Mouse (Mus musculus) T-helper 2 cell (primary cell): Measurements from ENCODE around the gene 3110009E18Rik.

ENCODE experiments used
- in situ Hi-C: fragments of 300-600 bp; cut with MboI, MseI; formaldehyde crosslinking; loops from one replicate; pipeline ENCODE4 v1.15.1; 2025; ENCODE audit warnings: high pct_unique_total_duplicates

3110009E18Rik gene

GRCm38 (mm10) chr1:120120969-120121811 lies at the start of gene 3110009E18Rik, which contains the start of gene Dbi:
TSS of gene 3110009E18Rik (plus strand) at chr1:120121187.
TSS of gene Dbi (minus strand) at chr1:120121078.
- in situ Hi-C loops: no loop called here

DNA sequence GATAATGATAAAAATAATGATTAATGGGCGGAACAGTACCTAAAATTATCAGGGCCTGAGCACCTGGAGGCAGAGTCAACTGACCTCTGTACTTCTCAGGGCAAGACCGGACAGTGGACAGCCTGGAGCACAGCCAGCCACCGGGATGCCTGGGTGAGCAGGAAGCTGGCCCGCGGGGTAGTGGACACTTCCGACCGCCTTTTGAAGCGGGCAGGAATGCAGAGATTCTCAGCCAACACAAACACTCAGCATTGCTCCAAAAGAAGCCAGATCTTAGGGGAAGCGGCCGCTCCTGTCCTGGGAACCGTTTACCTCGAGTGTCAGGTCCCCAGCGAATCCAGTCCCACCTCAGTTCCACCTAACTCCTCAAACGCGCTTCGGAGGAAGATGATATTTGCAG lies 48.1 kb upstream of the 3110009E18Rik start:
- in situ Hi-C loops: no loop called here

GRCm38 (mm10) chr1:120073519-120074306 lies 47.3 kb upstream of the 3110009E18Rik start, which contains the start of gene Tmem37:
TSS of gene Tmem37 (minus strand) at chr1:120074074.
- in situ Hi-C loops: no loop called here

- in situ Hi-C loops: no loop called here
Observed at GRCm38 (mm10) chr1:120074307-120074702, 46.7 kb upstream of the 3110009E18Rik start.

- in situ Hi-C loops: no loop called here
Observed at GRCm38 (mm10) chr1:120074931-120075330, 46.1 kb upstream of the 3110009E18Rik start.

- in situ Hi-C loops: no loop called here
Observed at GRCm38 (mm10) chr1:120075507-120075906, 45.5 kb upstream of the 3110009E18Rik start.

DNA sequence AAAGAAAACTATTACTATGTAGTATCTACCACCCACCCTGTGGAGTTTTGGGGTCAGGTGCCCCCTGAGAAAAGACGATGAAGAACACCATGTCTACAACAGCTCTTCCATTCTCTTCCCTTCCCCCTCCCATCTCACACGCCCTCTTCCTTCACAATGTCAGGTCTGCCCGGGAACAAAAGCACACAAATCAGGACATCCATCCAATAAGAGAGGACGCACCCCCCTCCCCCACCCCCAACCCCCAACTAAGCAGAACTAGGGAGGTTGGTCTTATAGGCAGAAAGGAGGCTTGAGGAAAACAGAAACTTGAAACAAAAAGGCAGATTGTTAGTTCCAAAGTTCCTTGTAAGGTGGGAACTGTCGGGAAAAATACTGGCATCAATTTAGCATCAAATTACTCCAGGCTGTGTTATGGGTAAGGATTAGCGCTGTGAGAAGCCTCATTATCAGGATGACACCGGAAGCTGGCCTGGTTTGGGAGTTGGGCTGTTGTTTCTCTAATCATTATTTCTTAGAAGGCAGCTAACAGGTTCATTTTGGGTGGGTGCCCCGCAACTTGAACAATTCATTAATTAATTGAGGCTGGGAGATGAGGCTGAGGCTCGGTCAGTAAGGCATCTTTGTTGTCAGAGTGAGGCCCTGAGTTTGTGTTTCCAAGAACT lies 43.1 kb upstream of the 3110009E18Rik start:
- in situ Hi-C loops: no loop called here

DNA sequence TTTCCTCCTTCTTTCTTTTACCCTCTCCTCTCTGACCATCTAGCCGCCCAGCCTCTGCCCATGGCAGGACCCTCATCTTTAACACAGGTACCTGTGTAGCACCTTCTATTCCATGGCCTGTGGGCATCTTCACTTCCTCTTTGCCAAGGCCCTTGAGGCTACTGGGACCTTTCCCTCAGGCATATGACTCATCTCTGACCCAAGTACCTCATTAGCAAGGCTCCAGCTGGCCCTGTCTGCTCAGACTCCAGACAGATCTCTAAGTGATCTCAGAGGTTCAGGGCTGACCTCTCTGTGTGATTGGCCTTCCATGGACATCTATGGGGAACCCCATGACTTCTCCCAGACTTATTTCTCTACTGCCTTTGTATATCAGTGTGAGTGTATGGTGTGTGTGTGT lies 40.4 kb upstream of the 3110009E18Rik start:
- in situ Hi-C loops: no loop called here

GRCm38 (mm10) chr1:120082957-120083585 lies 37.9 kb upstream of the 3110009E18Rik start:
- in situ Hi-C loops: no loop called here

- in situ Hi-C loops: no loop called here
Observed at GRCm38 (mm10) chr1:120083921-120084517, 37.0 kb upstream of the 3110009E18Rik start.

DNA sequence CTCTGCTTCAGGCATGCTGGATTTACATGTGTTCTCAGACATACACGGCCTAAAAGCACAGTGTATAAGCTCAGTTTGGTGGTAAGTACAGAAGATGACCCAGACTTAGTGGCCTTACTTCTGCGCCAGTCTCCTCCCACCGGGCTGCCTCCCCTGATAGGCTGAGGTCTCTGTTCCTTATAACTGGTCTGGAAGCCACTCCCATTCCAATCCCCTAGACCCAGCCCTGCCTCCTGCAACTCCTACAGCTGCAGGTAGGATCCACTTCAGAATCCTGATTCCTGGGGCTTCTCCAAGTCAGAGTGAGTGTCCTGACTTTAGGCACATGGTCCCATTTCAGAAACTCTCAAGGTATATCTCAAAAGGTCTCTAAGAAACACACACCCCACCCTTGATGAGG lies 35.3 kb upstream of the 3110009E18Rik start:
- in situ Hi-C loops: no loop called here

- in situ Hi-C loops: no loop called here
Observed at GRCm38 (mm10) chr1:120086644-120087043, 34.3 kb upstream of the 3110009E18Rik start.

GRCm38 (mm10) chr1:120089180-120089579 lies 31.8 kb upstream of the 3110009E18Rik start:
- in situ Hi-C loops: no loop called here

DNA sequence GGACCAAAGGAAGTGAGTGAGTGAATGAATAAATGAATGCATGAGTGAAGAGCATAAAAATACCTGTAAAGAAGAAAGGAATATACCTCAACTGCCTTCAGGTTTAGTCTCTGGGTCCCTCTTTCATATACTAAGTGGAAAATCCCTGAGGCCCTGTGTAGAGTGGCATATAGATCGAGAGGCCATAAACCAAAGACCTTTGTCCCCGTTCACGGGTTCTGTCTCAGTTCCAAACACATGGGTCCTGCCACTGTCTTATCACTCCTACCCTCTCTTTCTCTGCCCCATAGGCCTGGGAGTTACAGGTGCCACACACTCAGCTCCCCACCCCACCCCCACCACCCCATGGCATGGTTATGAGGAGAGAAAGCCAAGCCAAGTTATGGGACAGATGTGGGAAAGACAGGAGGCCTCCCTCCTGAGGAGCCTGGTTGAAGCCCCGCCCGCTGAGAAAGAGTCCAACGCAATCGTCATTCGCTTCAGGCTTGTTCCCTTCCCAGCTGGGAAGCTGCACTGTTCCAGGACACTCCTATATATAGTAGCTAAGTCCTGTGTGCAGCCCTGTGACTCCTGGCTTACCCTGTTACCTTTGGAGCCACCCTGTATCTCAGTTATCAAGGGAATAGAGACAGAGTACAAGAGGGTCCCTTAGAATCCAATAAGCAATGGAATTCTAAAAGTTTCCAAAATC lies 30.0 kb upstream of the 3110009E18Rik start:
- in situ Hi-C loops: loop anchor here (5.0 kb wide), 1 partner anchor 59 kb away; no protein-coding TSS in a partner anchor

- in situ Hi-C loops: loop anchor here (5.0 kb wide), 1 partner anchor 61 kb away; no protein-coding TSS in a partner anchor
Observed at GRCm38 (mm10) chr1:120093482-120094134, 27.4 kb upstream of the 3110009E18Rik start.

DNA sequence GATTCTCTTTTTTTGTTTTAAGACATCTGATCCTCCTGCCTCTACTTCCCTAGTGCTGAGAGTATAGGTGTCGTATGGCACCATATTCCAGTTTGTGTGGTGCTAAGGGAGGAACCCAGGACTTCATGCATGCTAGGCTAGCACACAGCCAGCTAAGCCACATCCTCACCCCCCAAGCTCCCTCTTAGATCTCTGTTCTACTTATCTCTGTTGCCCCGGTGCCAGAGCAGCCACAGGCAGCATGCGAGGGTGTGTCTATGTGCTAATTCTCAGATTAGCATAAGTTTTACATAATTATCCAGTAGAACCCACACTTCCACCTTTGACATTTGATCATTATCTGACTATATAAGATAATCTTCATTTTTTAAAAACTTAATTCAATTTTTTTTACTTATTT lies 26.1 kb upstream of the 3110009E18Rik start:
- in situ Hi-C loops: loop anchor here (5.0 kb wide), 2 partner anchors 57 to 63 kb away; no protein-coding TSS in a partner anchor

GRCm38 (mm10) chr1:120098327-120098726 lies 22.7 kb upstream of the 3110009E18Rik start:
- in situ Hi-C loops: loop anchor here (5.0 kb wide), 1 partner anchor 54 kb away; no protein-coding TSS in a partner anchor

GRCm38 (mm10) chr1:120099483-120099882 lies 21.5 kb upstream of the 3110009E18Rik start:
- in situ Hi-C loops: loop anchor here (5.0 kb wide), 1 partner anchor 53 kb away; no protein-coding TSS in a partner anchor

- in situ Hi-C loops: no loop called here
Observed at GRCm38 (mm10) chr1:120100456-120101226, 20.3 kb upstream of the 3110009E18Rik start.
